Mouse (Mus musculus): ENCODE results near the gene Yipf4. TPM values are rescaled to one million over a fixed set of nuclear protein-coding genes. Genes with fewer than 3 reads are reported as not detected.
A peak's percentile ranks its signal among the peaks of the same experiment; 100 is the strongest.
"Not testable (repeated sequence)": the region's sequence is repeated elsewhere in the genome, so short reads cannot be mapped to it uniquely, and the experiment has no call there.

The Yipf4 gene
- 10 to 100 TPM; 73.2 to 81.9 TPM for total RNA-seq (2021)
- long read RNA-seq, transcript Yipf4-201 (6 exons, 2,133 nt) = major isoform, 67 of 72 reads
- long read RNA-seq, partial matches to known transcripts = 2 of 72 reads
- long read RNA-seq, other reads (novel, unspliced or antisense) = 3 of 72 reads

DNA sequence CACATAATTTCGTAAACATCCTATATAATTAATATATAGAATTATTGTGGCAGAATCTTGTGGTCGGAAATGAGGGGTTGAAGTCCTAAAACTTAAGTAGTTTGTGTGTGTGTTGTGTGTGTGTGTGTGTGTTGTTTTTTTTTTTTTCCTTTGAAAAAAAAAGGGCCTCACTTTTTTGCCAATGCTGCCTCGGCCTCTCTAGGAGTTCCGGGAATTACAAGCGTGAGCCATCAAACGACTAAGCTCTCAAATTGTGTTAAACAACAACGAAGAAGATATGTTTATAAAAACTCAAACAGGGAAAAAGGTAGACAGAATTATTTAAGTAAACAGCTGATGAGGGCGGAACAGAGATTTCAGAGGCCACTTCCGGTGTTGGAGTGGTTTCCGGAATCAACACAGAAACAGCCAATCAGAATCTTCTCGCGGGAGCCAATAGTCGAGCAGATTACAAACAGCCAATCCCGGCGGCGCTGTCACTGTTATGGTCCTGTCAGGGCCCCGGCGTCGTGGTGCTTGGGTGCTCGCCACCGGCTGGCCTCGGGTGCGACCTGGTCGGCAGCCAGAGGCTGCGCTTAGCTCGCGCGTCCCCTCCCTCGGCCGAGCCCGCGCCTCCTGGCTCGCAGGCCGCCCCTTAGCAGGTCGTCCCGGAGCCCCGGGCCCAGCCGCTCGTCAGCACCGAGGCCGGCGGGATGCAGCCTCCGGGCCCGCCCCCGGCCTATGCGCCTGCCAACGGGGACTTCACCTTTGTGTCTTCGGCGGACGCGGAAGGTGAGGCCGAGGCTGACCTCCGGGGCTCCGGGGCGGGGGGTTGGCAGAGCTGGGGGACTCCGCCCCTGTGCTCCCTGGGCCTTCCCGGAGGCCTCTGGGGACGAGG, at the start of gene Yipf4:
Yipf4 (plus strand) TSS at position 470 of the 877 bp plus-strand sequence.
- DNase-seq (ENCODE audit: low spot score in 2 of 2) = peak; percentile 94 to 99

DNA sequence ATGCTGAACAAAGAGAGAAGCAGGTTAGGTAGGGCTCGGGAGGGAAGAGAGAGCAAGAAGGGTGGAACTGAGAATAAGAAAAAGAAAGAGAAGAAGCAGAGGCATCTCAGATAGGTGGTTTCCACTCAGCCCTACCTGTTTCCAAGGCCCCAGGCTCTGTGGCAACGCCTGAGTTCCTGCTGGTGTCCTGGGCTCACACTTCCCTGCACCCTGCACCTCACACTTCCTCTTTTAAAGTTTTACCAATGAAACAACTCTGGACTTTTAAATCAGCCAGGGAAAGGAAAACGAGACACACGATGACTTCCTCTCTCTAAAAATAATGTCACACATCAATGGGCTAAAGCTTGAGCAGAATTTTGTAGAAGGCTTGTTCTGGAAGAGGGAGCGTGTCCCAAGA, 48.8 kb upstream of the Yipf4 start:
- no peak for DNase-seq (ENCODE audit: low spot score in 2 of 2)

DNA sequence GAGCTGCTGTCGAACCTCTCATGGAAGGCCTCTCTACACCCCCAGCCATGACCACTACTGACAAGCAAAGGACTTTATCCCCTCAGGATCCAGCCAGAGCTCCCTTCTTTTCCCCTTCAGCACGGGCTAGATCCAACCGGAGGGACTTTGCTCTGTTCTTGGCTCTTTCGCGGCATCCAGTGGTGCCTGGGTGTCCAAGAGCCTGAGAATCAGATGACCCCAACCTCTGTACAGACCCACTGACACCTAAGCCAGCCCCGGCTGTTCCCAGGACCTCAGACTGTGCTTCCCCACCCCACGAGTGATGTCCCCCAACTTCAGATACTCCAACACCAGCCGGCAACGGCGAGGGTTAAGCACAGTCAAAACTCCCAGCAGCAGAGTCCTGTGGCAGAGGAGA, 39.5 kb upstream of the Yipf4 start:
- DNase-seq (ENCODE audit: low spot score in 2 of 2) = no peak

DNA sequence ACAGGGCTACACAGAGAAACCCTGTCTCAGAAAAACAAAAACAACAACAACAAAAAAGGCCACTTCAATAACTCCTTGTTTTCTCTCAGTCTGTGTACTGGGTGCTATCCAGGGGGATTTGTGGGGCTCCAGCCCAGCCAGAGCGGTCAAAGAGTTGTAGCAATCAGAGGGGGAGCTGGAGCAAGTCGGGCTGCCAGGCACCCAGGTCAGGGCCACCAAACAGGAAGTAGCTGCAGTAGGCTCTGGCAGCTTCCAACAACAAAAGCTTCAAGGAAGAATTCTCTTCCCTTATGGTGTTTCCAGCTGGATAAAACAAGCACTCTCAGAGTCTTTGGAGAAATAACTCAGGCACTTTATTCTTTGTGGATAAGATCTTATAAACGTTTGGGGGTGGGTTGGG, 35.4 kb upstream of the Yipf4 start:
- DNase-seq (ENCODE audit: low spot score in 2 of 2) = no peak

DNA sequence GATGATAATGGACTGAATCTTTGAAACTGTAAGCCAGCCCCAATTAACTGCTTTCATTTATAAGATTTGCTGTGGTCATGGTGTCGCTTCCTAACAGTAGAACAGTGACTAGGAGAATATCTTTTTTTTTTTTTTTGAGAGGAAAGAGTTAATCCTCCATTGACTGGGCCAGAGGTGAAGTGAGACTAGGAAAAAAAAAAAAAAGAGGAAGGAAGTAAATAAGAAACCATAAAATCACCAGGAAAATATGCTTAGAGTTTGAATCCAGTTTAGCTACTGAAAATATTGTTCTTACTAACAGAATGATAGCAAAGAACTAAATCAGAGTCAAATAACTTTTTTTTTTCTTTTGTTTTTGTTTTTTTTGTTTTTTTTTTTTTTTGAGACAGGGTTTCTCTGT, 34.6 kb upstream of the Yipf4 start:
- DNase-seq (ENCODE audit: low spot score in 2 of 2) = no peak

DNA sequence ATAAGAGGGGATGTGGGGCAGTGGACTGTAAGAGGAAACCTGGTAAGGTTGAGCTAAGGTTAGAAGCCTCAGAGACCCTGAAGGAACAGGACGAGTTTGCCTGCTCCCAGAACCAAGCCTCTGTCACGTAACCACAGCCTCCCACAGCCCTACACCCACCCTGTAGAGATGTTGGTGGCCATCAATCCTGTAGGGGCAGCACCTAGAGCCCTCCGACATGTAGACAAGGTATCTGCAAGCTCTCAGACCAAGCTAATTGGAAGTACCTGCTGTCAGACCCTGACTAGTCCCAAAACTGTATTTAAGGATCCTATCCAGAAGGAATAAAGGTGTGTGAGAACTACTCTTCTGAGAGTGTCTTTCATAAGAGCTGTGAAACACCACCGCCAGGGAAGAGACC, 33.9 kb upstream of the Yipf4 start:
- no peak for DNase-seq (ENCODE audit: low spot score in 2 of 2)

DNA sequence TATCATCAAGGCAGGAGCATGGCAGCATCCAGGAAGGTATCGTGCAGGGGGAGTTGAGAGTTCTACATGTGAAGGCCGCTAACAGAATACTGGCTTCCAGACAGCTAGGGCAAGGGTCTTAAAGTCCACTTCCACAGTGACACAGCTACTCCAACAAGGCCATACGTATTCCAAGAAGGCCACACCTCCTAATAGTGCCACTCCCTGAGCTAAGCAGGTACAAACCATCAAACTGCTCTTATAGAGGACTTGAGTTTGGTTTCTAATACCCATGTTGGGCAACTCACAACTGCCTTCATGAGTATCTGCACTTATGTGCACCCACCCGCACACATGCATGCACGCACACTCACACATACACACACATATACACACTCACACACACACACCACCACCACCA, 32.5 kb upstream of the Yipf4 start:
- DNase-seq (ENCODE audit: low spot score in 2 of 2) = no peak

DNA sequence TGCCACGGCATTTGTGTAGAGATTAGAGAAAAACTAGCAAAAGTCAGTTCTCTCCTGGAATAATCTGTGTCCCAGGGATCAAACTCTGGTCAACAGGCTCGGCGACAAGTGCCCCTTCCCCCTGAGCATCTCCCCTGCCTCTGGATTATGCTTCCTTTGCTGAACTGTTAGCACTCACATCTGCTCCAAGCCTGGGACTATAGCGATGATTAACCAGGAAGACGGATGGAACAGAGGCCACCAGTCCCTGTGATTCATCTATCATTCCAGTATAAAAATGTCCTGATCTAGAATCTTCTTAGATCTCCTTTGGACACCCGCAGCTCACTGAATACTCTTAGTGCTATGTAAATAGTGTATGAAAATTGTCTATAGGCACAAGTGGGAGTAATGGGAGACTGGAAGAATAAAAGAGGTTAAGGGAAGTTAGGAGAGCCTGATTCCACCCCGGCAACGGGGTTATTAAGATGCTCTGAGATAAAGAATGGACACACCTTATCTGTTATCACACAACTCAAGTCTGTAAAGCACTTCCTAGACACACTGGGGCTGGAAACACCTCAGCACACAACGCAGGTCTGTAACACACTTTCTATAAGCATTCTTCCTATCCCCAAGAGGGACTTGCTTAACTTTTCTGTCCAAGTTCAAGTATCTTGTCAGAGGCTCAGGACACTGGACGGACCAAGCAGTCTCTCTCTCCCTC, 31.2 kb upstream of the Yipf4 start:
- DNase-seq (ENCODE audit: low spot score in 2 of 2) = no peak

- no peak for DNase-seq (ENCODE audit: low spot score in 2 of 2)
Measured at GRCm38 (mm10) chr17:74458711-74459408, 30.4 kb upstream of the Yipf4 start, which contains the start of gene Nlrc4. Nlrc4 (minus strand) TSS chr17:74459142.

GRCm38 (mm10) chr17:74463510-74463909, 25.8 kb upstream of the Yipf4 start:
- DNase-seq (ENCODE audit: low spot score in 2 of 2) = no peak

DNA sequence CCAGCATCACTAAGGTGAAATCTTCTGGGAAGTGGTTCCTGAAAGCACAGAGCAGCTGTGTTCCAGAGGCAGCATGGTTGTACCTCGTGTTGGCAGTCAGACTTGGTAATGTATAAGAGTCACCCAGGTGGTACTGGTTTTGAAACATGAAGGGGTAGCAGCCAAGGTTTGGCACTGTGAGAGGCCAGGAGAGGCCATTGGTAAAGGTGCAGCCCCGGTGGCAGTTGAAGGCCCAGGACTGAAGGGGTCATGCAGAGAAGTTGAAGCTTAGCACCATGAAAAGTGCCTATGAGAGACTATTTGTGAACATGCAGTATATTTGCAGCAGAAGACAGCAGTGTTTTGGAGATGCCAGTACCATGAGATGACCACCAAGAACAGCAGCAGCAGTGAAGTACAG, 21.3 kb upstream of the Yipf4 start:
- not testable (repeated sequence) for DNase-seq (ENCODE audit: low spot score in 2 of 2)

DNA sequence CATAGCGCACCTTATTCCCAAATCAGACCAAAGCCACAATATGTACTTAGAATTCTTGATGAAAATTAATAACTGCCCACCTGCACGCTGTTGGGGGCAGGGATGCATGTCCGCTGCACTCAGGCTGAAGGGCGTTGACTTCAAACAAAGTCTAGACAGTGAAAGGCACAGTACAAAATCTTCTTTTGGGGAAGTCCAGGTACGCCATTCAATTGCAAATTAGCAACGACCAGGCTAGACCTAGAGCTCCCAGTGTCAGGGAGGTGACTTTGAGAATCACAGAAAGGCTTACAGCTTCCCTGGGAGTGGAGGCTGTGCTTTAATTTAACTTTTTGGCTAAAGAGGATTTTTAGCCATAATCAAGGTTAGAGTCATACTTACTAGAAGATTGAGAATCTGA, 19.2 kb upstream of the Yipf4 start:
- not testable (repeated sequence) for DNase-seq (ENCODE audit: low spot score in 2 of 2)

DNA sequence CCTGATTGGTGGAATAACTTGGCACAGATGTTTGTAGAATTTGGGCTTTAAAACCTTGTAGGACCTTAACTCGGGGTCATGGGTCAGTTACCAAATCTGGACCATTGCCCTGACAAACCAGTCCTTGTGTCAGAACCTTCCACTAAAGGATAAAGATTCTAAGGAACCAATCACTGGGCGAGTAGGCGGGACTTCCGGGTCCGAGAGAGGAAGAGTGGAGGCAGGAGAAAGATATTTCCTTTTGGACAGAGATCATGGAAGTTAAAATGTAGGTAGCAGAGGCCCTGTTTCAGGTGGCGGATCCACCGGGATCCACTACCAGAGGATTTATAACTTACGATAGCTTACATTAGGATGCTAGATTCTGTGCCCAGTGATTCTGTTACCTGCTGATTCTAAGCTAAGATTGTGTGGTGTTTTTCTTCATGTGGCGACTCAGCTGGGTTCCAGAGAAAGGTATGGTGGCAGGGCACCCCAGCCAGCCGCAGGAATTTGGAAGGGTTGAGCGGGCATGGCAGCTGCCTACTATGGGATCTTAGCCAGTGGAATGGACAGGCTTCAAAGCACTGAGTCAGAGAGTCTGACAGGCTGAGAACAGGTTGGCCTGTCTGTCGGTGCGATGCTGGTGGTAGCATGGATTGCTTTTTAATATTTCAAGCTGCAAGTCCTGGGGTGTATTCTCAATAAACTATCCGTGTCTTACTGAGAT, 8.8 kb upstream of the Yipf4 start:
- DNase-seq (ENCODE audit: low spot score in 2 of 2) = no peak

DNA sequence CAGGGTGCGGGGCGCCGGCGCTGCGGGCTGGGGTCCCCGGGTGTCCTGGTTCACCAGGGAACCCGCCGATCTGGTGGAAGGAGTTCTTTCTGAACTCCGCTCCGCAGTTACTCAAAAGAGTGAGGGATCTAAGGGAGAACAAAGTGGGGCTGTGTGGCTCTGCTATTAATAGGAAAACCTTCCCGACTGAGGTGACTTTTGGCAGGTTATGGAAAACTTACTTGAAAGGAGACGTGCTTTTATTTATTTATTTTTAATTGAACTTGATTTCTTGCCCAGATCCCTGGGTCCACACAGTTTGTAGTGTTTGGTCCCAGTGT, 568 bp downstream of the Yipf4 start:
- peak in 1 of 2 experiments; percentile 4 for DNase-seq (ENCODE audit: low spot score in 2 of 2)

- DNase-seq (ENCODE audit: low spot score in 2 of 2) = no peak
Measured at GRCm38 (mm10) chr17:74491565-74491964, 2.3 kb downstream of the Yipf4 start.

DNA sequence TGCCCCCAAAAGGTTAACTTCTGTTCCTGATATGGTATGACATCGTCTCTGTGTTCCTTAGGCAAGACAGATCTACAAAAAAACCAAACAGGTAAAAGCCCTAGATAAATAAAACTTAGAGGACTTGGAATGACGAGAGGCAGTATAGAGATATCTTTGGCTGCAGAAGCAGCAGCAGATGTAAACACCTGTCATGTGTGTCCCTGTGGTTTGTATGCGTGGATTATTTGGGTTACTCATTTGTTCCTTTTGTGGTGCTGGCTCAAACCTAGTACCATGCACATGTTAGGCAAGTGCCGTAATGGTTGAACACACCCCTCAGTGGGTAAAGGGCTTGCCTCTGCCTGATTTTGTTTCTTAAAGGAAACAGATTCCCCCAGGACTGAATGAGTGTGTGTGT, 10.9 kb downstream of the Yipf4 start:
- DNase-seq (ENCODE audit: low spot score in 2 of 2) = no peak

DNA sequence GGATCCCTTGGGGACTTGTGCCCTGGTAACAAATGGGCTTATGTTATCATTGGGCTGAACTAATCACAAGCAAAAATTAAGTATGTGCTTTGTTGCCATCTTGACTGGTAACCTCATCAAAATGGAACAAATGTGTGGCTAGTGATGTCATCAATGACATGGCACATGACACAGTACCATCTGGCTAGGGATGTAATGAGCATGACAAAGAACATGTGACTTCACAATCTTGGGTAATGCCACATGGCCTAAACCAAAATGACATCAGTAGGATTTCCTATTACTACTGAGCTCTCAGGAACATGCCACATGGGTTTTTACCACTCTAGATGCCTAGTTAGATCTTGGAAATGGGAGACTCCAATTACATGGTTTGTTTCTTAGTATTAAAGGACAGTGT, 11.8 kb downstream of the Yipf4 start:
- peak in 1 of 2 experiments; percentile 4 for DNase-seq (ENCODE audit: low spot score in 2 of 2)

DNA sequence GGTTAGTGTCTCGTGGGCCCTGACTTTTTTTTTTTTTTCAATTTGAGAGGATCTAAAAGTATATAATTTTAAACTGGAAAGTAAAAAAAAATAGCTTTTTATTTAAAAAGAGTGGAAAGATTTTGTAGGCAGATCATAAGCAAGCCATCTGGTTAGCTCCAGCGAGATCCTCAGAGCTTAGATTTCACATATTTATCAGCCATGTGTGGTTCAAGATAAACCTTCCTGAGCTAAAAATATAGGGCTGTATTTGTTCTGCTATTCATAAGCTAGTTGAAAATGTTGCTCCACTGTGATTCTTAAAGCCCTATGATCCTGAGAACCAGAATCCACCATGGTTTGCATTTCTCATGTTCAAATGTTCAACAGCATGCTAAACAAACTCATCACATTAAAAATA, 18.6 kb downstream of the Yipf4 start:
- peak in 1 of 2 experiments; percentile 66 for DNase-seq (ENCODE audit: low spot score in 2 of 2)

DNA sequence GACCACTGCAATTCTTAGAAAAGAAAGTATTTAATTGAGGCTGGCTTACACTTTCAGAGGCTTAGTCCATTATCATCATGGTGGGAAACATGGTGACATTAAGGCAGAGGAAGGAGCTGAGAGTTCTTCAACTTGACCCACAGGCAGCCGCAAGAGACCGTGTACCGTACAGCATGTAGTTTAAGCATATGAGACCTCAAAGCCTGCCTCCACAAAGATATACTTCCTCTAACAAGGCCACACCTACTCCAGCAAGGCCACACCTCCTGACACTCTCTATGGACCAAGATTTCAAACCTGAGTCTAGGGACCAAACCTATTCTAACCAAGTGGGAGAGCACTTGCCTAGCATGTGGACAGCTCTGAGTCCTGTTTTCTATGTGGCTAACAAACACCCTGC, 19.3 kb downstream of the Yipf4 start:
- no peak for DNase-seq (ENCODE audit: low spot score in 2 of 2)

DNA sequence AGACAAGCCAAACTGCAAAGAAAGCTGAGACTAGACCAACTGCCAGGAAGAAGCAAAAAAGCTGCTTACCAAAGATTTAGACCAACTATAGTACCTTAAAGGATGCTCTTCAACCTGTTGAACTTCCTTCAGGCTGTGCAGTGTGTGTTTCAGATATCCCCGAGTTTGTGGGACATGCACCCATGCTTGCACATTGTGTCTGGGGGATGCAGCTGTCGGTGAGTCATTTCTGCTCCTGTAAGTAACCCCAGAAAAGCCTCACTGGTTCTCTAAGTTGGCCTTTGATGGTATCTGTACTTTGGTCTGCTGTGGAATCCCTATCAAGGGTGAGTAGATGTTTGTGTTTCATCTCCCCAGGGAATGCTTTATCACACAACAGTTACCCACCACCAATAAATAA, 23.0 kb downstream of the Yipf4 start:
- DNase-seq (ENCODE audit: low spot score in 2 of 2) = no peak
